Mouse (Mus musculus) spleen, adult 12 weeks (tissue): Measurements from ENCODE around the gene Mtor.

Source experiments
- DNase-seq: peaks from one replicate; pipeline ENCODE4 v3.0.0; 2022; ENCODE audit warnings: low spot score

Gene Mtor

DNA sequence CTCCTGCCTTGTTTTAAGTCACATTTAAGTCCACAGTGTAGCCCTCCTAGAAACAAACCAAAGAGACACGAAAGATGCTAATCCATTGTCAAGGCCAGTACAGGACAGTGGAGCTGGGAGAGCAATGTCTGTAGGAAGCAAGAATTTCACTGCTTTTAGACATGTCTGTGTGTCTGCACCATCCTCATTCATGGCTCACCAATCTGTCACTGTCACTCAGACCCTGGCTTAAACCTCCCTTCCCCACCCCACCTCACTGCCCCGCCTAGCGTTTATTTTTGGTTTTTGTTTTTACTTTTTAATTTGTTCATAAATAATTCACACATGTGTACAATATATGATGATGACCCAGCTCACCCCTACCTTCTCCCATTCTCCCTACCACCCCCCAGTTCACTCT, 84.1 kb downstream of the Mtor start:
- no peak for DNase-seq

DNA sequence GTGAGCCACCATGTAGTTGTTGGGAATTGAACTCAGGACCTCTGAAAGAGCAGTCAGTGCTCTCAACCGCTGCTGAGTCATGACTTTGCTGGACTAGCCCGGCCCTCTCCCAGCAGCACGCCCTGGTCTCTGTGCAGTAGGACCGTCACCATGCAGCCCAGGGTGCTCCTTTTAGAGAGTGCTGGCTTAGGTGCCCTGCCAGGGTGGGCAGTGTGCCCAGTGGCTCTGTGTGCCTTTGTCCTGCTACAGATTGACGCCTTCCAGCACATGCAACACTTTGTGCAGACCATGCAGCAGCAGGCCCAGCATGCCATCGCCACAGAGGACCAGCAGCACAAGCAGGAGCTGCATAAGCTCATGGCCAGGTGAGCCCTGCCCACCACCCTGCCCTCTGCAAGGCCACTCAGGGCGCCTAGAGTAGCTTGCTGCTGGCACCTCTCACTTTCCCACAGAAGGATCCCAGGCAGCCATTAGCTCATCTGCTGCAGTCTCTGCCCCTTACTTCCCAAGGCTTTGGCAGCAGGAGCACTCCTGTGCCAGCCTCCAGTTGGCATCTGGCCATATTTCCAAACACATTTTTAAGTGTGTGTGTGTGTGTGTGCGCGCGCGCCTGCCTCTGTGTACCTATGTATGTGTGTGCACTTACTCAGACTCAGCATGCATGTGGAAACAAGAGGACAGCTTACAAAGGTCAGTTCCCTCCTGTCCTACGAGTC, 85.4 kb downstream of the Mtor start:
- DNase-seq = no peak

DNA sequence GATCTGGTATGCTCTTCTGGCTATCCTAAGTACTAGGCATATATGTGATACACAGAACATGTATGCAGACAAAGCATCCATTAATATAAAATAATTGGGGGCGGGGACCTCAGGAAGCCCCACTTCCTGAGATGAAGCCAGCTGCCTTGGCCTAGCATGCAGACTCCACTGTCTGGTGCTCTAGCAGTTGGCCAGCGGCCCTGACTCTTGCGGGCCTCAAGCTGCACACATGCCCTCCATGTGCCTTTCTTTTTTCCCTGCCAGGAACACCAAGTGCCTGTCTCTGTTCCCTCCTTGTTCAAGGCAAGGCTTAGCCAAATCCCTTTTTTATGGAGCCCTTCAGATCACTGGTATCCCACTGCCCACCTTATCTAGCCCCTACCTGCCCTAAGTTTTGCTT, 87.5 kb downstream of the Mtor start:
- no peak for DNase-seq

DNA sequence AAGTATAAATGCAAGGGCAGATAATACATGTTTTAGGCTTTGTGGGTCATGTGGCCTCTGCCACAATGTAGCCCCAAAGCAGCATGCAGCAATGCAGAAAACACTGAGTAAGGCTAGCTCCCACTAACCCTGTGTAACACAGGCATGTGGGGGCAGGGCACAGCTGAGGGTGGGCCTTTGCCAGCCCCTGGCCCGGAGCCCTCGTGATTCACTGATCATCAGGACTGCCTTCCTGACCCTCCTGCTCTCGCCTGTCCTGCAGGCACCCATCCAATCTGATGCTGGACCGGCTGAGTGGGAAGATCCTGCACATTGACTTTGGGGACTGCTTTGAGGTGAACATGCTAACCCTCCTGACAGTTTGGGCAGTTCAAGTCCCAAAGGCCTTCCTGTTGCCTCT, 100.7 kb downstream of the Mtor start:
- no peak for DNase-seq

DNA sequence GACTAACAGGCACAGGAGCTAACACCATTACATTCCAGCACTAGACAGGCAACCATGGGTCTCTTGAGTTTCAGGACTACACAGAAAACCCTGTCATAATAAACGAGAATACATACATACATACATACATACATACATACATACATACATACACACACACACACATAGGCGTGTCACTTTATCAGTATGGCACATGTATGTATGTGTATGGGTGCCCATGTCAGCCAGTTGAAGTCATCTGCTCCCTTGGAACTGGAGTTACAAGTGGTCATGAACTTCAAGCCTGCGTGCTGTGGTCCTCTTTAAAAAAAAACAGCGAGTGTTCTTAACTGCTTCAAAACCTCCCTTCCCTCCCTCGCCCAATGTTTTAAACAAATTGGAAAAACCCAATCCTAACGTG, 109.4 kb downstream of the Mtor start:
- DNase-seq = no peak

DNA sequence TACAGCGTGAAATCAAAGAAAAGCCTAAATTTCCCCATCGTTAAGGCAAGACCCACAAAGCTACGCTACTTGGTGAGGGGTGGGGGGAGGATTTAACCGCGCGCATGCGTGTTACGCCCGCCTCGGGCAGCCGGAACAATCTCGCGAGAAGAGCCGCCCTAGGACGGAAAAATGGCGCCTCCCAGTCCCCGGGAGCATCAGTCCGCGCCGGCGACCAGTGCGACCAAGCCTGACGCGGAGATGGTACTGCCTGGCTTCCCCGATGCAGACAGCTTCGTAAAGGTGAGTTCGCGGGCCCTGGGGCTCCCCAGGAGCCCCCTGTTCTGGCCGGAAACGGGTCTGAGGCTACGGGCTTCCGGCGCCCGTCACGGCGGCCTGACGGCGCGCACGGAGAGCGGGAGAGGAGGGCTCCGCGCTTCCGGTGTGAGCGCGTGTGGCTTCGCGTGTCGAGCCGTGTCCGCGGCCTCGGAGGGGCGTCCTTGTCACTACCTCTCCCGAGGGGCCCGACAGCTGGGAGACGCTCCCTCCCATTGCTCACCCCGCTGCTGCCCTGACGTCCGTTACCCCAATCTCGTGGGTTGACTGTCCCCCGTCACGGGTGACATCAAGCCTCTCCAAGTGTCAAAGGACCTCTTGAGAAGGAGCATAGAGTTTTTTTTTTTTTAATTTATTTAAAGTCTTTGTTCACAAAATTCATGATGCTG, 110.0 kb downstream of the Mtor start, which contains the start of gene Exosc10:
Gene Exosc10 (plus strand): TSS at position 133 of the 704 bp plus-strand sequence.
- peak; percentile 75 for DNase-seq

GRCm38 (mm10) chr4:148562676-148563075, 114.3 kb downstream of the Mtor start:
- no peak for DNase-seq

GRCm38 (mm10) chr4:148563595-148563994, 115.2 kb downstream of the Mtor start:
- no peak for DNase-seq

DNA sequence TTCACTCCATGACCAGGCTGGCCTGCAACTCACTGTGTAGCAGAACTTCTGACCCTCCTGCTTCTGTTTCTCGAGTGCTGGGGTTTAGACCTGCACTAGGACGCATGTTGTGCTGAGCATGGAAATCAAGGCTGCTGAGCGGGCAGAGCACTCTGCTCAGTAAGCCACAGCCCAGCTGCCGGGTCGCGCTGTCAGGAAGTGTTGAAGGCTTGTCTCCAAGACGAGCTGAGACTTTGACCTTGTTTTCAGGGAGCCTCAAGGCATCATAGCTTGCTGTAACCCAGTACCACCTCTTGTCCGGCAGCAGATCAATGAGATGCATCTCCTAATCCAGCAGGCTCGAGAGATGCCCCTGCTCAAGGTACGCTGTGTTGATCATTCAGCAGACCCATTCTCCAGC, 121.7 kb downstream of the Mtor start:
- no peak for DNase-seq

GRCm38 (mm10) chr4:148570693-148571295, 122.4 kb downstream of the Mtor start:
- no peak for DNase-seq

GRCm38 (mm10) chr4:148573222-148573621, 124.8 kb downstream of the Mtor start:
- DNase-seq = no peak

DNA sequence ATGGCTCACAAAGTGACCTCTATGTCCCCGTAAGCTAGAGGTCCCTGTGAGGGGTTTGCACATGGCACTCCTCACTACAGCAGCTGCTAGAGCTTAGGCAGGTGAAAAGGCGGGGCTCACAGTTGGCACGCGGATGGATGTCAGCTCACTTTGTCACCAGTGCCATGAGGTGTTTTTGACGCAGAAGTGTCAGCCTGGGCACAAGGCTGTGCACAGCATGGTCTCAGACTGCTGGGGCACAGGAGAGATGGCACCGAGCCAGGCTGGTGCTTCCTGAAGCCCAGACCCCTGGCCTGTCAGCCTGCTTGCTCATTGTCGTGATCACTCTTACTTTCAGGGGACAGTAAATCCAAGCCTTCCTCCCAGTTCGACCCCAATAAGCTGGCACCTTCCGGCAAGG, 132.4 kb downstream of the Mtor start:
- DNase-seq = no peak

DNA sequence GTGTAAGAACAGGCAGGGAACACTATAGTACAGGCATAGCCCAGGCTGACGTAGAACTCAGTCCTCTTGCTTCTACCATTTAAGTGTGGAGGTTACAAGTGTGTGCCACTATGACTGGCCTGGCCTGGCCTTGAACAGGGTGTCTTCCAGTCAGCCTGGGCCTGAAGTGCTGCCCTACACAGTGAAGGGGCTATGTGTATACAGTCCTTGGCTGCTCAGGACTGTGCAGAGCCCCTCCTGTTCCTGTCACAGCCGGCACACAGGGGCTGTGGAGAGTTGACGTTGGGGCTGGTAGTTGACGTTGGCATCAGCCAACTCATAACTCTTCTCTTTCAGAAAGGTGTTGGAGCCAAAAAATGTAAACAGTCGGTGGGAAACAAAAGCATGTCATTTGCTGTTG, 133.0 kb downstream of the Mtor start:
- no peak for DNase-seq

DNA sequence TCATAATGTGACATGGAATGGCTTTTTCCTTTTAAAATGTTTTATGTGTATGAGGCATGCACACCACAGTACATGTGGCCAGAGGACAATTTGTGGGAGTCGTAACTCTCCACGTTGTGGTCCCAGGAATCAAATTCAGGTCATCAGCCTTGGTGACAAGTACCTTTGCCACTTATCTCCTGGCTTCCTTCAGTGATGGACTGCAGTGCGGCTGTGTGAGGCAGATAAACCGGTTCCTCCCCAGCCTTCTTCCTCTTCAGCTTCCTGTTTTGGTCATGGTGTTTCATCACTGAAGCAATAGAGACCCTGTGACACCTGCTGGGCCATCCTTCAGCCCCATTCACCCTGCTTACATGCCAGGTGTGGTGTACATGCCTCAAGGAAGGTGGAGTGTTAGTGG, 134.8 kb downstream of the Mtor start:
- DNase-seq = no peak

- no peak for DNase-seq
Observed at GRCm38 (mm10) chr4:148586648-148587047, 138.2 kb downstream of the Mtor start.

GRCm38 (mm10) chr4:148588793-148589192, 140.4 kb downstream of the Mtor start:
- DNase-seq = no peak

DNA sequence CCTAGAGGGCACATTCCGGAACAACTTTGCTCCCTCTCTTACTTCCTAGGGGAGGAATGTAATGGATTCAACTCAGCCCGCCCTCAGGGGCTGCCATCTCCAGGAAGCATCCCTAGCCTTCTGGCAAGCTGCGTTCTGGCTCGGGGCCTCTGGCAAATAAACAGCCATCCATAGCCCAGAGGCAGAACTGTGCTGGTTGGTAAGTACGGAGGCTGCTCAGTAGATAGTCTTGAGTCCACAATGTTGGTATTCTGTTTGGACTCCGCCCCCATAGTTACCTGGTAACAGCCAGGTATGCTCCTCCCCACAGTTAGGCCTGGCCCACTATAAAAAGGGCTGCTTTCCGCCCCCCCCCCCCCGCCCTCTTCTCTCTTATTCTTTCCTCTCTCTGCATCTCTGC, 141.2 kb downstream of the Mtor start:
- DNase-seq = no peak

GRCm38 (mm10) chr4:148590421-148591170, 142.2 kb downstream of the Mtor start:
- DNase-seq = no peak

- DNase-seq = peak; percentile 90
Observed at GRCm38 (mm10) chr4:148591171-148591630, 142.8 kb downstream of the Mtor start, which contains the start of gene Srm. Gene Srm (plus strand): TSS chr4:148591503.

- DNase-seq = no peak
Observed at GRCm38 (mm10) chr4:148591637-148592380, 143.4 kb downstream of the Mtor start.

GRCm38 (mm10) chr4:148593996-148594395, 145.6 kb downstream of the Mtor start:
- DNase-seq = no peak

- DNase-seq = no peak
Observed at GRCm38 (mm10) chr4:148595916-148596315, 147.5 kb downstream of the Mtor start.
